Mouse (Mus musculus): Measurements from ENCODE around the gene 1700034J05Rik. TPM values are rescaled to one million over a fixed set of nuclear protein-coding genes. Genes with fewer than 3 reads are reported as not detected.

Gene 1700034J05Rik
- polyA plus RNA-seq, 1 experiment from 2014 or later: 0.11 TPM

Other genes with a start within 250 kb of the 1700034J05Rik start
- 6.7 and 6.8 TPM in 2 replicates for gene Stk38l, start 229.4 kb downstream of the 1700034J05Rik start, polyA plus RNA-seq (2016; fragmentation: Nextera tagmentation; extraction: Ambion mirVana)
- gene Arntl2, start 158.4 kb downstream of the 1700034J05Rik start, polyA plus RNA-seq (2016; fragmentation: Nextera tagmentation; extraction: Ambion mirVana): 0.50 and 0.94 TPM in 2 replicates
- not detected in 2 replicates for gene Smco2, start 104.3 kb downstream of the 1700034J05Rik start, polyA plus RNA-seq (2016; fragmentation: Nextera tagmentation; extraction: Ambion mirVana)
- 16.5 and 17.5 TPM in 2 replicates for gene Ppfibp1, start 65.9 kb downstream of the 1700034J05Rik start, polyA plus RNA-seq (2016; fragmentation: Nextera tagmentation; extraction: Ambion mirVana)
- 0.87 and 0.91 TPM in 2 replicates for gene Rep15, start 78.2 kb upstream of the 1700034J05Rik start, polyA plus RNA-seq (2016; fragmentation: Nextera tagmentation; extraction: Ambion mirVana)
- 72.2 and 77.2 TPM in 2 replicates for gene Mrps35, start 88.3 kb upstream of the 1700034J05Rik start, polyA plus RNA-seq (2016; fragmentation: Nextera tagmentation; extraction: Ambion mirVana)
- gene Mansc4, start 132.6 kb upstream of the 1700034J05Rik start, polyA plus RNA-seq (2016; fragmentation: Nextera tagmentation; extraction: Ambion mirVana): 0.11 and 0.16 TPM in 2 replicates
- gene Klhl42, start 137.0 kb upstream of the 1700034J05Rik start, polyA plus RNA-seq (2016; fragmentation: Nextera tagmentation; extraction: Ambion mirVana): 3.6 and 4.1 TPM in 2 replicates

Data from liver, embryonic 12.5 days (tissue).